Mouse (Mus musculus): Measurements from ENCODE around the gene Lyar. TPM values are rescaled to one million over a fixed set of nuclear protein-coding genes. Genes with fewer than 3 reads are reported as not detected.

Gene Lyar
- polyA plus RNA-seq, 1 experiment: 19.7 TPM

DNA sequence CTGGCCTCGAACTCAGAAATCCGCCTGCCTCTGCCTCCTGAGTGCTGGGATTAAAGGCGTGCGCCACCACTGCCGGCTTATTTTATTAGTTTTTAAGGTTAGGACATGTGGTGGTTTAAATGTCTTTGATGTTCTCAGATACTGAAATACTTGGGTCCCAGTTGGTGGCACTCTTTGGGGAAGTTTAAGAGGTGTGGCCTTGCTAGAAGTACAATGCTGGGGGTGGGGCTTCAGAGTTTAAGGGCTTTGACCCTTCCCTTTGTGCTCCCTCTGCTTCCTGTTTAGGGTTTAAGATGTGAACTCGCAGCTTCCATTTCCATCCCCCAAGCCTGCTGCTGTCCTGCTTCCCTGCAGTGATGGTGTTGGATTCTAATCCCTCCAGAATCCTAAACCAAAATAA is 21.7 kb downstream of the Lyar start:
- H3K4me3 ChIP-seq (ENCODE audit: insufficient read depth, low read length): no peak overlapping the region
- H3K4me1 ChIP-seq (ENCODE audit: control insufficient read depth, insufficient read depth, low read length): no peaks in the 10 kb centered on the region
- TF ChIP-seq POLR2A (IDR thresholded peaks at IDR 0.05; ENCODE audit: borderline replicate concordance, low read depth, low read length): no peak
- no peak for TF ChIP-seq CTCF (IDR thresholded peaks at IDR 0.05; ENCODE audit: low read depth, low read length)
- no peak overlapping the region for H3K27ac ChIP-seq (ENCODE audit: insufficient read depth, low read depth, low read length)

DNA sequence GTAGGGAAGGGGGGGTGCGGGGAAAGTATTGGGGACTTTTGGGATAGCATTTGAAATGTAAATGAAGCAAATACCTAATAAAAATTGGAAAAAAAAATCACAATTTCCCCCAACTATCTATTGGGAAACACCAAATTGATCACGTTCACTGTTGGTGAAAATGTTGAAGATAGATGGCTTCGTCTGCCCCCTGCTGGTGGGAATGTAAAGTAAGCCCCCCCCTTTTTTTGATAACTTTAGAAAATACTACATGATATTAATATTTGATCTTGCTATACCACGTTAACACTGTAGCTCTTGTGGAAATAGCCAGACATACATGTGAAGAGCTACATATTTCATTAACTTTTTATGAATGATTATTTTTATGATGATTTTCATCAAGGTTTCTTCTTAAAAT is 34.9 kb downstream of the Lyar start:
- Histone ChIP-seq H3K4me3 (ENCODE audit: insufficient read depth, low read length) (no peak overlapping the region), H3K4me1 (ENCODE audit: control insufficient read depth, insufficient read depth, low read length) (peaks cover 5% of the 10 kb centered on the region; the same call in 1 of the 2 replicates), H3K27ac (ENCODE audit: insufficient read depth, low read depth, low read length) (no peak overlapping the region)
- TF ChIP-seq CTCF (IDR thresholded peaks at IDR 0.05; ENCODE audit: low read depth, low read length) (no peak), POLR2A (IDR thresholded peaks at IDR 0.05; ENCODE audit: borderline replicate concordance, low read depth, low read length) (no peak)

DNA sequence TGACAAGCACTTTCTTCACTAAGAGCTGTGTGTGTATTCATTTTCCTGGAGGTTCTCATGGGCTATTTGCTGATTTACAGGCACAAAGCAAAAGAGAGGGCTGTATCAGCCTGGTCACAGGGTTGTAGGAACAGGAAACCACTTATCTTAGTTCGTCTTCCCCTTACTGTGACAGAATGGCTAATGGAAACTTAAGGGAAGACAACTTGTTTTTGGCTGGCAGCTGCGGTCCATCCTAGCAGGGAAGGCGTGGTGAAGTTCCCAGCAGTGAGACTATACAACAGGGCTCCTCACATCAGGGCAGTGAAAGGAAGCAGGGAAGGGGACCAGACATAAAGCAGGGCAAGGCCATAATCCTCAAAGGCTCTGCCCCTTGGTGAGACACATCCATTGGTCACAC is 35.4 kb downstream of the Lyar start:
- Histone ChIP-seq H3K4me3 (ENCODE audit: insufficient read depth, low read length) (no peak overlapping the region), H3K27ac (ENCODE audit: insufficient read depth, low read depth, low read length) (no peak overlapping the region), H3K4me1 (ENCODE audit: control insufficient read depth, insufficient read depth, low read length) (peaks cover 5% of the 10 kb centered on the region; the same call in 1 of the 2 replicates)
- no peak for TF ChIP-seq POLR2A (IDR thresholded peaks at IDR 0.05; ENCODE audit: borderline replicate concordance, low read depth, low read length)

DNA sequence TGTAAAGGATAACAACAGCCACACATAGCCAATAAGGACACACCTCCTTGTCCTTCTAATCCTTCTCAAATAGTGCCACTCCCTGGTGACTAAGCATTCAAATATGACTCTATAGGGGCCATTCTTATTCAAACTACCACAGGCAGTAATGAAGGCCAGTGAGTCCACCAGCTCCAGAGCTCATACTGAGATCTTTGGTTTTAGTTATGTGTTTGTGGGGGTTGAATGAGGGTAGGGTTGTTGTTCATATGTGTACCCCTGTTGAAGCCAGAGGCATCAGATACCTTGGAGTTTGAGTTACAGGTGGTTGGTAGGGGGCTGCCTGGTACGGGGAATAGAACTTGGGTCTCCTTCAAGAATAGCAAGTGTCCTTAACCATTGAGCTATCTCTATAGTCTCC is 36.3 kb downstream of the Lyar start:
- Histone ChIP-seq H3K4me1 (ENCODE audit: control insufficient read depth, insufficient read depth, low read length) (peaks cover 7% of the 10 kb centered on the region; the same call in 1 of the 2 replicates), H3K4me3 (ENCODE audit: insufficient read depth, low read length) (no peak overlapping the region), H3K27ac (ENCODE audit: insufficient read depth, low read depth, low read length) (no peak overlapping the region)
- TF ChIP-seq CTCF (IDR thresholded peaks at IDR 0.05; ENCODE audit: low read depth, low read length) (no peak), POLR2A (IDR thresholded peaks at IDR 0.05; ENCODE audit: borderline replicate concordance, low read depth, low read length) (no peak)

DNA sequence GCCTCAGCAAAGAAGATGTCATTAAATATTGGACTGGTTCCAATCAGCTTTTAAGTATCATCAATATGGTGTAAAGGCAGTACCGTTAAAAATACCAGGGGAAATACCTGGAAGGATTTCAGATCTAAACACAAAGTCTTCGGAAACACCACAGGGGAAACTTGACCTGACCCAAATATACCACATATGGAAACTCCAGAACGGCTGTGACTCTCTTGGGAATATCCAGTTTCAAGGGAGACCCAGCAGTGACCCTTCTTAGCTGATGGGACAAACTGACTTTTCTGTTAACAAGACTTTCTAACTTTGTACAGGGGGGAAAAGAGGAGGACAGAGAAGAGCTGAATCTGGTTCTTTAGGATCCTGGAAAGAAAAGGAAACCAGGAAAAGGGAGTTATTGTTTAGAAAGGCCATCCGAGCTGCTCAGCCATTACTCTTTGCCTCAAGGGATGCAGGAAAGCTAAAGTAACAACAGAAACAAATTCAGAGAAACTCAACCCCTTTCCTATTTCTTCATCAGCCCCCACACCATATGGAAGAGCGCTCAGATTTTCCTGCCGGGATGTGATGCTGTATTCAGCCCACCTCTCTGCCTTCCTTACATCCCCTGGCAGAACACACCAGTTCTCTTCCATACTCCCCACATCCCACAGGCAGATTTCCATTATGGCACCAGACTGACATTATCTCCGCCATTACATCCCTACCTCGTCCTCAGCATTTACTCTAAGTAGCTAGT is 37.9 kb downstream of the Lyar start:
- H3K4me3 ChIP-seq (ENCODE audit: insufficient read depth, low read length): no peak overlapping the region
- no peak for TF ChIP-seq CTCF (IDR thresholded peaks at IDR 0.05; ENCODE audit: low read depth, low read length)
- TF ChIP-seq POLR2A (IDR thresholded peaks at IDR 0.05; ENCODE audit: borderline replicate concordance, low read depth, low read length): no peak
- no peak overlapping the region for H3K27ac ChIP-seq (ENCODE audit: insufficient read depth, low read depth, low read length)
- H3K4me1 ChIP-seq (ENCODE audit: control insufficient read depth, insufficient read depth, low read length): peaks cover 7% of the 10 kb centered on the region; the same call in 1 of the 2 replicates

DNA sequence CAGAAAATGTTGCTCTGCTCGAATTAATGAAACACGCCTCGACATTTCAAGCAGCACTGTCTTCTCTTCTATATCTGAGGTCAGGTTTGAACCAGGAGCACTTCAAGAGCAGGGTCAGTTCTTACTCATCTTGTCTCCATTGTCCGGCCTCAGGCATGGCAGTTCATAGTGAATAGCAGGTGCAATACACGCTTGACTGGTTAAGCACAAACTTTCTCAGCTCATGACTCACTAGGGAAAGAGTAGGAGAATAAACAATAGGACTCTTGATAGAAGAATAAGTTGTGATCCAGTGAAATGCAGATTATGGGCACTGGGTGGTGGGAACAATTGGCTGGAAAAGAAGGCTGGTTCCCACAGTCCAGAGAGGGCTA is 38.5 kb downstream of the Lyar start:
- no peak overlapping the region for H3K27ac ChIP-seq (ENCODE audit: insufficient read depth, low read depth, low read length)
- peaks cover 7% of the 10 kb centered on the region; the same call in 1 of the 2 replicates for H3K4me1 ChIP-seq (ENCODE audit: control insufficient read depth, insufficient read depth, low read length)
- TF ChIP-seq POLR2A (IDR thresholded peaks at IDR 0.05; ENCODE audit: borderline replicate concordance, low read depth, low read length): no peak
- no peak for TF ChIP-seq CTCF (IDR thresholded peaks at IDR 0.05; ENCODE audit: low read depth, low read length)

DNA sequence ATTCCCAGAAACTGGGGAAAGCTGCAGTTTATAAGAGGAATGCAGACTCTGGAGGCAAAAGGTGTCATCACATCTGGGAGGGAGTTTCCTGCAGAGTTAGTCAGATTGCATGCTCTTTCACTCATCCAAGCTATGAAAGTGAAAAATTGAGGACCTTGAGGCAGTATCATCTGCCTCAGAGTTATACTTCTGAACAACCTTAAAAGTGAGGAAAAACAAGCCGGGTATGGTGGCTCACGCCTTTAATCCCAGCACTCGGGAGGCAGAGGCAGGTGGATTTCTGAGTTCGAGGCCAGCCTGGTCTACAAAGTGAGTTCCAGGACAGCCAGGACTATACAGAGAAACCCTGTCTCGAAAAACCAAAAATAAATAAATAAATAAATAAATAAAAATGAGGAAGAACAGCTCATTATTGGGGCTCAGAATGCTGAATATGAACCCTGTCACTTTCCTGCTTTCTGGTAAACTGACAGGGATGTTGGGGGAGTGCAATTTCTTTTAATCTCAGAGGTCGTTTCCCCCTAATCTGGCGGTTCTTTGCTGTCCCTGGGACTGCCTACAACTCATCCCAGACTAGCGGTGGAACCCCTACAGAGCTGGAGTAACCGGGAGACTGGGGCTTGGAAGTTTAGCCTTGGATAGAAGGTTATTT is 39.3 kb downstream of the Lyar start:
- peaks cover 7% of the 10 kb centered on the region; the same call in 1 of the 2 replicates for H3K4me1 ChIP-seq (ENCODE audit: control insufficient read depth, insufficient read depth, low read length)
- peak overlapping the region; percentile 73 for H3K27ac ChIP-seq (ENCODE audit: insufficient read depth, low read depth, low read length)
- no peak for TF ChIP-seq CTCF (IDR thresholded peaks at IDR 0.05; ENCODE audit: low read depth, low read length)
- TF ChIP-seq POLR2A (IDR thresholded peaks at IDR 0.05; ENCODE audit: borderline replicate concordance, low read depth, low read length): no peak
- H3K4me3 ChIP-seq (ENCODE audit: insufficient read depth, low read length): peak overlapping the region; percentile 95

More for the DNA sequence above, 38.5 kb downstream of the Lyar start:
- H3K4me3 ChIP-seq (ENCODE audit: insufficient read depth, low read length): no peak overlapping the region

DNA sequence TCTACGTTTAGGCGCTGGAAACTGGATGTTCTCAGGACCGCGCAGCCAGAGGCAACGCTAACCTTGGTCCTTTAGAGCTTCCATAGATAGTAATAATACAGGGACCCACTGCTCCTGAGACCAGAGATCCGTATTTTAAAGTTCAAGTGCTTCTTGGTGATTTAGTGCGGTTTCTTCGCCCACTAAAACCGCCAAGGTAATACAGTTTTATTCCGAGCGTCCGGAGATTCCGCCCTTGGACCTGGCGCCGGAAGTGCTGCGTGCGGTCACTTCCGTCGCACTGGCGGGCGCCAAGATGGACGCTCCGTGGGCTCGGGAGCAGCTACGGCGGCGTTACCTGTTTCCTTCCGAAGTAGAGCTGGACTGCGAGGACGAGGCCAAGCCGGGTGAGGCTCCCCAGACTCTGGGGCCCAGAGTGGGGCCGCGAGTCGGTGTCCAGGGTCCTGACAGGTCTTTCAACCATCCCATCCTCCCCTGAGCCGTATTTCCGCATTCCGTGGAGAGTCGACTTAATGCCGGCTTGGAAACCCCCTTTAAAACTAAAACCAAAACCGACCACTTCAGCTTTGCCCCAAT is 39.9 kb downstream of the Lyar start, which contains the start of gene Tmem128:
Gene Tmem128, plus strand, starts transcription at position 79 of the 576 bp plus-strand sequence.
- Histone ChIP-seq H3K4me1 (ENCODE audit: control insufficient read depth, insufficient read depth, low read length) (peaks cover 7% of the 10 kb centered on the region; the same call in 1 of the 2 replicates), H3K4me3 (ENCODE audit: insufficient read depth, low read length) (peak within 1 kb of the TSS; percentile 95), H3K27ac (ENCODE audit: insufficient read depth, low read depth, low read length) (peak within 1 kb of the TSS; percentile 73)
- TF ChIP-seq CTCF (IDR thresholded peaks at IDR 0.05; ENCODE audit: low read depth, low read length) (no peak), POLR2A (IDR thresholded peaks at IDR 0.05; ENCODE audit: borderline replicate concordance, low read depth, low read length) (no peak)

DNA sequence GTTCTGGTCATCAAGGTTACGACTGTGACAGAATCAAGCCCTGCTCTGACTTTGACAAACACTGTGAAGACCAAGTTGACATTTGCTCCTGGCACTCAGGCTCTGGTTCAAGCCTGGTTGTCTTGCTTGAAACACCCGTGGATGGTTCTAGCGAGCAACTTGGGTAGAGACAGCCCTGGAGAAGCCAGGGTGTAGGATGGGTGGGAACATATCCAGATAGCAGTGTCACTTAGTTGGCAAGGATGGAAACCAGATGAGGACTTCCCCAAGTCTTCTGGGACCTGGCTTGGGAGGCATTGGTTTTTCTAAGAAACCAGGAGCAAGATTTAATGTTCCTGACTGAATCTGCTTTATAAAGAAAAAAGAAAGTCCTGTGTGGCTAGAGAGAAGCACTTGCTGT is 50.7 kb downstream of the Lyar start:
- Histone ChIP-seq H3K4me1 (ENCODE audit: control insufficient read depth, insufficient read depth, low read length) (no peaks in the 10 kb centered on the region), H3K4me3 (ENCODE audit: insufficient read depth, low read length) (no peak overlapping the region), H3K27ac (ENCODE audit: insufficient read depth, low read depth, low read length) (no peak overlapping the region)
- TF ChIP-seq CTCF (IDR thresholded peaks at IDR 0.05; ENCODE audit: low read depth, low read length): no peak

DNA sequence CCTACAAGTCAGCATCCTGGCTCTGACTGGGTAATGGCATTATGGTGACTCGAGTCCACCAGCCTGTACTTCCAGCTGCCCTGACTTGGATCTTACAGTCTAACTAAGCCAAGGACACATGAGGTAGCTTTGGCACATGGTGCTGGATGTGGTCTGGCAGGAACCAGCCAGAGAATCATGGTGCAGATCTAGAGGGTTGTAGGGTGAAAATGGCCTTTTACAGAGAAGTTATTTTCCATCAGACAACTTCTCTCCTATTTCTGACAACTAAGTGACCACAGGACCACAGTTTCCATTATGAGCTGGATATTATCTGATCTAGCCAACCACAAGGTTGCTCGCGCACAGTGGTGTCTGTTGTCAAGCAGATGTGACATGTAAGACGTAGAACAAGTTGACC is 53.6 kb downstream of the Lyar start:
- TF ChIP-seq CTCF (IDR thresholded peaks at IDR 0.05; ENCODE audit: low read depth, low read length): no peak
- no peak for TF ChIP-seq POLR2A (IDR thresholded peaks at IDR 0.05; ENCODE audit: borderline replicate concordance, low read depth, low read length)
- Histone ChIP-seq H3K4me1 (ENCODE audit: control insufficient read depth, insufficient read depth, low read length) (no peaks in the 10 kb centered on the region), H3K27ac (ENCODE audit: insufficient read depth, low read depth, low read length) (no peak overlapping the region), H3K4me3 (ENCODE audit: insufficient read depth, low read length) (no peak overlapping the region)

All from bone marrow macrophage, adult 2 months (primary cell).